Mouse (Mus musculus) E14TG2a.4 (cell line): ENCODE results near the gene Fam160b1.

Source experiments
- H3K27me3 ChIP-seq: 2 replicates; pipeline ENCODE4 v1.6.1; 2014; ENCODE audit warnings: low read length, control low read depth; ENCODE audit not compliant: insufficient read depth
- H3K36me3 ChIP-seq: 2 replicates; pipeline ENCODE4 v1.6.1; 2014; ENCODE audit warnings: low read length, control low read depth; ENCODE audit not compliant: insufficient read depth
- H3K4me1 ChIP-seq: replicated peaks from 2 replicates; pipeline ENCODE4 v1.6.1; 2014; ENCODE audit warnings: low read depth, low read length, control low read depth
- H3K4me3 ChIP-seq: replicated peaks from 2 replicates; pipeline ENCODE4 v1.5.1; 2014; ENCODE audit warnings: mild to moderate bottlenecking, low read length
- H3K9me3 ChIP-seq: 2 replicates; pipeline ENCODE4 v1.6.1; 2014; ENCODE audit warnings: low read length, control low read depth
- CTCF ChIP-seq: conservative IDR thresholded peaks from 2 replicates; pipeline ENCODE4 v1.5.1; 2014; ENCODE audit warnings: low read length
- NANOG ChIP-seq: IDR thresholded peaks from 2 replicates; pipeline ENCODE4 v1.6.1; 2014; ENCODE audit warnings: borderline replicate concordance, low read length, mixed read lengths
- POU5F1 ChIP-seq: IDR thresholded peaks from 2 replicates; pipeline ENCODE4 v1.6.1; 2014; ENCODE audit warnings: low read length, borderline replicate concordance

Fam160b1 gene

DNA sequence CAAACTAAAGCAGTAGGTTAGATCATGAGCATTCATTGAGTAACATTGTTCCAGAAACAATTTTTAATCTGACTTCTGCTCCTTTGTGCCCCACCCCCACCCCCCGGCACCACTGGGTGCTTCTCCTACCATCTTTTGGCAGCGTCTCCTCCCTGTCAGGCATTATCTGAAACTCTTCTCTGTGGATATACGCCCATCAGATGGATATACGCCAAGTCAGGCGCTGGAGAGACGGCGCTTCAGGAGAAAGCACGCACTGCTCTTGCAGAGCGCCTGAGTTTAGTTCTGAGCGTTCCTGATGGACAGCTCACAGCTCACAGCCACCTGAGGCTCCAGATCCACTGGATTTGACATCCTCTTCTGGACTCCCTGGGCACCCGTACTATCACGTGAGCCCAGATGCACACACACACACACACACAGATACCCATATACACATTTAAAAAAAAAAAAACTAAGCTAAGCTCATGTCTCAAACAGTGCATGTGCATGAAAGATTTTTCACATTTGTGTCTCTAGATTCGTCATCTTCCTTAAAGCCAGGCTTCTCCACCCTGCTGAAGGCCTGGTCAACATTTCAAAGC lies 21.1 kb upstream of the Fam160b1 start:
- no peaks in the 10 kb centered on the region for H3K9me3 ChIP-seq
- no peak for TF ChIP-seq POU5F1
- no peak for TF ChIP-seq CTCF
- no peak for TF ChIP-seq NANOG
- no peaks in the 10 kb centered on the region for H3K36me3 ChIP-seq
- no peak overlapping the region for H3K4me3 ChIP-seq
- H3K27me3 ChIP-seq = no peaks in the 10 kb centered on the region
- peaks cover 12% of the 10 kb centered on the region for H3K4me1 ChIP-seq

DNA sequence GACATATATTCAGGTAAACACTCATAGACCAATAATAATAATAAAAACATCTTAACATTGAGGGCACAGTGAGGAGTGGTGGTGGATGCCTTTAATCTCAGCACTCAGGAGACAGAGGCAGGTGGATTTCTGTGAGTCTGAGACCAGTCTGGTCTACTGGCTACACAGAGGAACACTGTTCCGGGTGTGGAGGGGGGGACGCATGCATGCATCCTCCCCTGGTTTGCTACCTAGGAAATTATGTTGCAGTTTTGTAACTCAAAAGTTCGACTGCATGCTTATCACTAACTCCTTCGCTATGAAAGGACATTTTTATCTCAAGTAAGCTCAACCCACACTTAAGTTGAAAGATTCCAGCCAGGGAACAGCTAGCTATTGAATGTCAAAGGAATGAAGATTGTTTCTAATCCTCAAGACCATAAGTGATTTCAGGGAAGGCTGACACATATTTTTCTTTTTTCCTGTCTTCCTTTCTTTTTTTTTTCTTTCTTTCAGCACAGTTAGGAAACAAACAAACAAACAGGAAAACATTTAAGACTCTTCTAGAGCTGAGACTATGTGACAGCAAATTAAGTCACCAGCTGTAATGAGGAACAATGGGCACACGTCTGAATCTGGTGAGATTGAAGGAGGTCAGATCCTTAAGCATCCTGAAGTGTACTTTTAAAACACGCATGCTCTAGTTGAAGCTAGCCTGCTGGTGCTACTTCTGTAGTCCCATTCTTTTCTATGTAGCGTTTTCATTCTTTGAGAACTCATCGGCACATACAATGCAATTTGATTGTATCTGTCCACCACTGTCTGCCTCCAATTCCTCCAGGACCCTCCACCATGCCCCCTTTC lies 19.4 kb upstream of the Fam160b1 start:
- H3K9me3 ChIP-seq = no peaks in the 10 kb centered on the region
- no peak for TF ChIP-seq NANOG
- TF ChIP-seq POU5F1 = no peak
- TF ChIP-seq CTCF = no peak
- H3K27me3 ChIP-seq = no peaks in the 10 kb centered on the region
- no peaks in the 10 kb centered on the region for H3K36me3 ChIP-seq
- no peak overlapping the region for H3K4me3 ChIP-seq
- no peaks in the 10 kb centered on the region; the same call in 1 of the 2 replicates for H3K4me1 ChIP-seq

DNA sequence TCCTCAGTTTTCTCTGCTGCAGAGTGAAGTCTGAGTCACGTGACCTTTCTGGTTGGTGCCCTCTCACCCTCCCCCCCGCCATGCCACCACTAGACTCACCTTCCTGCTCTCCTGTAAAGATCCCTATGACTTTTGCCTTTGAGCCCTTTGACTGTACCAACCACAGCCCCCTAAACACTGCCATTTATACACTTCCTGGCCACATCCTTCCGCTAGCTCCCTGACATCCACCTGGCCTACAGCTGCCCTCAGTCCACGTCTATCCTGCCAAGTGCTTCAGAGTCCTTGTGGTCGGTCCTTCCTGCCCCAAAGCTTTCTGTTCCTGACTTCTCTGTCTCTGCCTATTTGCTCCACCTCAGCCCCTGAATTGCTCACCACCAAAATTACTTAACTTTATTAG lies 16.6 kb upstream of the Fam160b1 start:
- Histone ChIP-seq H3K9me3 (no peaks in the 10 kb centered on the region), H3K4me1 (no peaks in the 10 kb centered on the region; the same call in 1 of the 2 replicates), H3K36me3 (no peaks in the 10 kb centered on the region), H3K27me3 (no peaks in the 10 kb centered on the region), H3K4me3 (no peak overlapping the region)
- TF ChIP-seq NANOG (no peak), CTCF (no peak), POU5F1 (no peak)

DNA sequence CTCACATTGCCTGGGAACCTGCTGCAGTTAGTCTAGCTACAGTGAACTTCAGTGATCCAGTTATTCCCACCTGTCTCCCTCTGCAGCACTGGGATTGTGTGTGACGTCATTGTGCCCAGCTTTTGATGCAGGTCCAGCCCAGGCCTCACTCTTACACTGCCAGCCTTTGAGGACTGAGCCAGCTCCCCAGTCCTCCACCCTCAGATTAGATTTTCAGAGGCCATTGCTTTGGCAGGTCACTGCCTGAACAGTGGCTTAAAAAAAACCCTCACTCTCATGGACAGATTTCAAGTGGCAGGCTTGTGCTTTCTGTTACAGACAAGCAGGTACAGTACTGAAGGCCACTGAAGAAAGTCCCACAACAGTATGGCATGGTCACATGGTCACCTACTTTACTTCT lies 15.8 kb upstream of the Fam160b1 start:
- no peak for TF ChIP-seq POU5F1
- no peak for TF ChIP-seq NANOG
- no peak for TF ChIP-seq CTCF
- no peak overlapping the region for H3K4me3 ChIP-seq

DNA sequence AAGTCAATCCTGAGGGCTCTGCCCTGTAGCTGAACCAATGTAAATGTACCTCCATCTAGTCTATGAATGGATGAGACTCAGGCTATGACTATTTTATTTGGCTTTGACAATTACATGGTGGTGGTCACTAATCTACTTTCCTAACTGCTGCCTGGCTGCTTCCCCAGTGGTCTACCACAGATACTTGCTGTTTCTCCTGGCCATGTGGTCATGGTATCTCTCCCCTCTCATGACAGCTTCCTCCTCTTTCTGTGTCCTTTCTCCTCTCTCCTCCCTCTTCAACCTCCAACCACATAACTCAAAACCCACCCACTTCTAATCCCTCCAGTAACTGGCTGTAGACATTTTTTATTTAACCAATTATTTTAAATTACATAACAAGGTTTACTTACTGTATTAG lies 11.4 kb upstream of the Fam160b1 start:
- Histone ChIP-seq H3K27me3 (no peaks in the 10 kb centered on the region), H3K36me3 (no peaks in the 10 kb centered on the region), H3K9me3 (no peaks in the 10 kb centered on the region), H3K4me1 (peaks cover 18% of the 10 kb centered on the region), H3K4me3 (no peak overlapping the region)
- TF ChIP-seq CTCF (no peak), POU5F1 (no peak), NANOG (no peak)

More for the DNA sequence above, 15.8 kb upstream of the Fam160b1 start:
- H3K9me3 ChIP-seq = no peaks in the 10 kb centered on the region
- H3K4me1 ChIP-seq = no peaks in the 10 kb centered on the region; the same call in 1 of the 2 replicates
- no peaks in the 10 kb centered on the region for H3K36me3 ChIP-seq
- H3K27me3 ChIP-seq = no peaks in the 10 kb centered on the region

DNA sequence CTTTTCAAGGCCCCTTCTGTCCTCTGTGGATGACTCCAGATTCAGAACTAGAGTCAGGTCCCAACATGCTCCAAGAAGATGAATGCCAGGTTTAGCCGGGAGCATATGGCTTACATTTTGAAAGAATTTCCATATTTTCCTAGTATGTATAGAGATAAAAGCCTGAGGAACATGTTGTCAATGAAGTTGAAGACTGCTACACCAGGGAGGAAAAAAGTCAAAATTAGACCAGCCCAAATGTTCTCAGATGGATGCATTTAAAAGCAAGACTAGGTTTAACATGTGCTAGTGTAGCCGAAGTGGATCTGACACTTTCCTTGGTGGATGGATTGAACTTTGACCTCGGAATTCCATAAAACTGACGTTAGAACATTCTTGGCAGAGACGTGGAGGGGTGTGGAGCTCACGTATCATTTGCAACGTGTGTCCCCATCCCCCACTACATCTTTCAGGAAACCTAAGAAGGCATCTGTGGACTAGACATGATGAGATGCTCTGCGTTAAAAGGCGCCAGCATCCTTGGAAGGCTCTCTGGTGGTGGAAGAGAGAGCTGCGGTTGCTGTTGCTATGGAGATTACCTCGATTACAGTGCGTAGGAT lies 8.0 kb upstream of the Fam160b1 start:
- H3K4me3 ChIP-seq = no peak overlapping the region
- no peaks in the 10 kb centered on the region for H3K9me3 ChIP-seq
- H3K27me3 ChIP-seq = no peaks in the 10 kb centered on the region
- TF ChIP-seq NANOG = no peak
- no peak for TF ChIP-seq POU5F1
- no peak for TF ChIP-seq CTCF
- peaks cover 42% of the 10 kb centered on the region for H3K4me1 ChIP-seq
- no peaks in the 10 kb centered on the region for H3K36me3 ChIP-seq

DNA sequence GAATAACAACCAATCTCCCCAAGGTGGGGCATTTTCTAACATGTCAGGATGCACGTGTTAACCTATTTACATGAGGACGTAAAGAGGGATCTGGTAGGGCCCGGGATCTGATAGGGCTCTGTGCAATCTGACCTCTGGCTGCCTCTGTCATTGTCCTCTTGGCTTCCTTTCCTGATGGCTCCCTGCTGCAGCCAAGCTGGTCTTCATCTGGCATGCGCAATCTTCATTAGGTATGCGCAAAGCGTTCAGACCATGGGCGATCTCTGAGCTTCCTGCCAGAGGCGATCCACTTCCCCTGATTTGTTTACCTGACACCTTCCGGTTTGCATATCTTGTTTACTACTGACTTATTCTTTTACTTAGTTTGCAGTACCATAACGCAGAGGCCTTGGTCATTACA lies 7.3 kb upstream of the Fam160b1 start:
- no peak for TF ChIP-seq NANOG
- TF ChIP-seq POU5F1 = no peak
- no peak for TF ChIP-seq CTCF
- Histone ChIP-seq H3K36me3 (no peaks in the 10 kb centered on the region), H3K4me1 (peaks cover 48% of the 10 kb centered on the region)

DNA sequence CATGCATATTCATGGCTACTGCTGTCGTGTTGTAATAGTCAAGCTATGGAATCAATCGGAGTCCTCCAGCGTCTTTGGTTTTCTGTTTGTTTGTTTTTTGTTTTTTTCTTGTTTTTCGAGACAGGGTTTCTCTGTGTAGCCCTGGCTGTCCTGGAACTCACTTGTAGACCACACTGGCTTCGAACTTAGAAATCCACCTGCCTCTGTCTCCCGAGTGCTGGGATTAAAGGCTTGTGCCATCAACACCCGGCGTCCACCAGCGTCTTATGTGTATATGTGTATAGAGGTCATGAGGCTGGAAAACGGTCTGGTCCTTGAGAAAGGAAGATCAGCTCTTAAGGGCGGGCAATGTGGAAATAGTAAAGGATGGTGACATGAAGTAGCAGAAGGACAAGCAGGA lies 6.4 kb upstream of the Fam160b1 start:
- Histone ChIP-seq H3K4me1 (peaks cover 54% of the 10 kb centered on the region), H3K27me3 (no peaks in the 10 kb centered on the region), H3K9me3 (no peaks in the 10 kb centered on the region), H3K36me3 (no peaks in the 10 kb centered on the region), H3K4me3 (no peak overlapping the region)
- TF ChIP-seq NANOG = no peak
- no peak; the same call in 1 of the 2 replicates for TF ChIP-seq POU5F1
- TF ChIP-seq CTCF = no peak

More for the DNA sequence above, 7.3 kb upstream of the Fam160b1 start:
- H3K4me3 ChIP-seq = no peak overlapping the region
- no peaks in the 10 kb centered on the region for H3K27me3 ChIP-seq
- H3K9me3 ChIP-seq = no peaks in the 10 kb centered on the region

DNA sequence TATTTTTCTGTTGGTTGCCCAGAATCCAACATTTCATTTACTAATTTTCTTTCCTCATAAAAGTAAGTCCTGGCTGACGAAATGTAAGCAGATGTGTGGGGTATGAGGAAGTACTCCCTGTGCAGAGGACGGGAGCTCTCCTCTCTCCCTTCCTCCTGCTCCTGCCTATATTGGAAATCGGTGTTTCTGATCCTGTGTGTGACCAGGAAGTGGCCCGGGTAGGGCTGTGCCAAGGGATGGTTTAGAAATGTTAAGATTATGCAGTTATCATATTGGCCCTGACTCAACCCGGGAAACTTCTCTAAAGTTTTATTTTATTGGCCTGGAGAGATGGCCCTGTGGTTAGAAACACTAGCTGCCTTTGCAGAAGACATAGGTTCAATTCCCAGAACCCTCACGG lies 5.8 kb upstream of the Fam160b1 start:
- Histone ChIP-seq H3K9me3 (no peaks in the 10 kb centered on the region), H3K4me3 (no peak overlapping the region), H3K36me3 (no peaks in the 10 kb centered on the region), H3K4me1 (peaks cover 60% of the 10 kb centered on the region), H3K27me3 (no peaks in the 10 kb centered on the region)
- no peak for TF ChIP-seq POU5F1
- no peak for TF ChIP-seq CTCF
